Mouse (Mus musculus): ENCODE measurements around the gene Lrrc52. TPM values are rescaled to one million over a fixed set of nuclear protein-coding genes. Genes with fewer than 3 reads are reported as not detected.

Gene Lrrc52
- total and polyA plus RNA-seq, 2 experiments from 2014 or later: not detected

DNA sequence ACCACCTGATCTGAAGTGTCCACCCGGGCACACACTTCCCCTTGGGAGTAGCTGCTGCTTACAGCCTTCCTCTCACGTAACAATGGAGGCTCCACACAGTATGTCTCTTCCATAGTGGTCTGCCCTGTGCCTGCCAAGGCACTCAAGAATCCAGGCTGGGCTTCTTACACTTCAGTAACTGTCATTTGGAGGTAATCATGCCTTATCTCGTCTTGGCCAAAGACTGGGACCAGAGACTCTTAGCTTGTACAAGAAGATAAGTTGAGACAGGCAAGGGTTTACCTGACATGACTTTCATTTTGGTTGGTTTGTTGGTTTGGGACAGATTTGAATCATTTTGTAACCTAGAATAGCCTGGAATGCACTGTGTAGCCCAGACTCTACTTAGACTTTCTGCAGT is 13.5 kb downstream of the Lrrc52 start:
- no peak overlapping the region for H3K9ac ChIP-seq
- H3K27me3 ChIP-seq (ENCODE audit: insufficient read depth, low read length): no peaks in the 10 kb centered on the region
- TF ChIP-seq CTCF (IDR thresholded peaks at IDR 0.05; ENCODE audit: low read depth): no peak
- no peaks in the 10 kb centered on the region for H3K36me3 ChIP-seq (ENCODE audit: insufficient read depth)
- no peak overlapping the region for H3K4me2 ChIP-seq (ENCODE audit: low read depth)
- WGBS: 87% methylated on average over 3 of the region's 3 CpGs
- H3K4me1 ChIP-seq (ENCODE audit: insufficient read depth): no peaks in the 10 kb centered on the region
- no peak overlapping the region for H3K4me3 ChIP-seq (ENCODE audit: low read depth, low read length)
- DNase-seq (no peak), ATAC-seq (no peak)
- H3K9me3 ChIP-seq (ENCODE audit: low read length): no peaks in the 10 kb centered on the region
- no peak overlapping the region for H3K27ac ChIP-seq (ENCODE audit: low read depth, low read length)

DNA sequence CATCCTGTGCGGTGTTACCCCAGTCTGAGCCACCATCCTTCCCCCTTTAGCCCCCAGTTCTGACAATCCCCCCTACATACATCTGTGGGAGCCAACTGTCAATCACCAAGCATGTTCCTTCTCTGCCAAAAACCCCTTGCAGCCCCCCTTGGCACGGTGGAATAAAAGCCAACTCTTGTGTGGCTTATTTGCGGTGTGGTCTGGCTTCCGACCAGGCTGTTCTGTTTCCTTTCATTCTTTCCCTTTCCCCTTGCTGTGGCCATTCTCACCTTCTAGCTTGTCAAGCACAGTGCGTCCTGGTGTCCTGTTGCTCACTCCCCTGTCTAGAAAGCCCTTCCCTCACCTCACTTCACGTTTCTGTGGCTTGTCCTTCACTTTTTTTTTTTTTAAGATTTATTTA is 14.1 kb downstream of the Lrrc52 start:
- ATAC-seq: no peak
- no peak overlapping the region for H3K9ac ChIP-seq

DNA sequence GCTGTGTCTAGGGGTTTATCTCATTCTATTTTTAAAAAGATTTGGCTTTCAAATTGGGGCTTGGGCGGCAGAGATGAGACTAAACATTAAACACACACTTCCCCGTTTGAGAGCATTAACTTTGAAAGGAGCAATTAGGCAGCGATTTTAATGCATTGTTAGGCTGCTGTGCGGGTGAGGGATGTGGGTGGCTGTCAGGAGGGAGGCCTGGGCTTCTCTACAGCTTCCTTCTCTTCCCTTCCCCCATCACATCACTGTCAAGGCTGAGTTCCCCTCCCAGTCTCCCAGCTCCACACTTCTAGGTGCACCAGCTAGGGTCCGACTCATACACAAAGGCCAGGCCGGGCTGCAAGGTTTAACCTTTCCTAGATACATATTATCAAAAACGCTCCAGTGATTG is 18.0 kb downstream of the Lrrc52 start:
- Histone ChIP-seq H3K9ac (no peak overlapping the region), H3K4me2 (ENCODE audit: low read depth) (no peak overlapping the region), H3K36me3 (ENCODE audit: insufficient read depth) (no peaks in the 10 kb centered on the region), H3K4me3 (ENCODE audit: low read depth, low read length) (no peak overlapping the region), H3K27ac (ENCODE audit: low read depth, low read length) (peak overlapping the region; percentile 58), H3K27me3 (ENCODE audit: insufficient read depth, low read length) (no peaks in the 10 kb centered on the region), H3K4me1 (ENCODE audit: insufficient read depth) (no peaks in the 10 kb centered on the region), H3K9me3 (ENCODE audit: low read length) (no peaks in the 10 kb centered on the region)
- DNase-seq (no peak), ATAC-seq (peak; percentile 93)
- TF ChIP-seq CTCF (IDR thresholded peaks at IDR 0.05; ENCODE audit: low read depth): no peak
- 28% methylated on average over 7 of the region's 7 CpGs for WGBS

More for the DNA sequence above, 14.1 kb downstream of the Lrrc52 start:
- H3K9me3 ChIP-seq (ENCODE audit: low read length): no peaks in the 10 kb centered on the region
- no peak overlapping the region for H3K4me2 ChIP-seq (ENCODE audit: low read depth)
- DNase-seq: no peak
- no peak overlapping the region for H3K4me3 ChIP-seq (ENCODE audit: low read depth, low read length)
- H3K4me1 ChIP-seq (ENCODE audit: insufficient read depth): no peaks in the 10 kb centered on the region
- no peaks in the 10 kb centered on the region for H3K27me3 ChIP-seq (ENCODE audit: insufficient read depth, low read length)
- no peak for TF ChIP-seq CTCF (IDR thresholded peaks at IDR 0.05; ENCODE audit: low read depth)
- no peaks in the 10 kb centered on the region for H3K36me3 ChIP-seq (ENCODE audit: insufficient read depth)
- H3K27ac ChIP-seq (ENCODE audit: low read depth, low read length): no peak overlapping the region
- 48% methylated on average over 6 of the region's 6 CpGs for WGBS

GRCm38 (mm10) chr1:167448088-167448487 is 18.5 kb downstream of the Lrrc52 start:
- 60% methylated on average over 6 of the region's 6 CpGs for WGBS
- H3K27ac ChIP-seq (ENCODE audit: low read depth, low read length): peak overlapping the region; percentile 58

GRCm38 (mm10) chr1:167446516-167446915 is 20.1 kb downstream of the Lrrc52 start:
- no peak for ATAC-seq
- 79% methylated on average over 6 of the region's 6 CpGs for WGBS

More at GRCm38 (mm10) chr1:167448088-167448487, 18.5 kb downstream of the Lrrc52 start:
- ATAC-seq (peak; percentile 28; the same call in 1 of the 2 replicates), DNase-seq (no peak)
- H3K9me3 ChIP-seq (ENCODE audit: low read length): no peaks in the 10 kb centered on the region
- no peak overlapping the region for H3K9ac ChIP-seq
- TF ChIP-seq CTCF (IDR thresholded peaks at IDR 0.05; ENCODE audit: low read depth): peak; percentile 43
- H3K36me3 ChIP-seq (ENCODE audit: insufficient read depth): no peaks in the 10 kb centered on the region
- no peak overlapping the region for H3K4me3 ChIP-seq (ENCODE audit: low read depth, low read length)
- no peaks in the 10 kb centered on the region for H3K4me1 ChIP-seq (ENCODE audit: insufficient read depth)
- no peaks in the 10 kb centered on the region for H3K27me3 ChIP-seq (ENCODE audit: insufficient read depth, low read length)
- no peak overlapping the region for H3K4me2 ChIP-seq (ENCODE audit: low read depth)

DNA sequence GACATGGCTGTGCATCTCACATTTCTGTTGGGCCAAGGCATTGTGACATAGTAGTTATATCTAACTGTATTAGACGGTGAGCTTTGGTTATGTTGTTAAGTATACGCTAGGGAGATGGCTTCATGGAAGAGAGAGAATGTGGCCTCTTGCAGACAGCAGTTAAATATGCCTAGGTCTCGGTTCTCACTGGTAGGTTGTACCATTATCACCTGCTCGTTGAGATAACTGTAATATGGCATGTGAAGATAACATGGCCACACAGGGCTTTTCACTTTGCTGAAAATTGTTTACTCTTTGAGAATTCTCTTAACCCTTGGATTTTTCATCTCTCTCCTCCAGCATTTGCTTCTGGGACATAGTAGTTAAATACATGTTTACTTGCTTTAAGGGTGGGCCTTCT is 21.4 kb downstream of the Lrrc52 start:
- no peak overlapping the region for H3K4me3 ChIP-seq (ENCODE audit: low read depth, low read length)
- no peak for TF ChIP-seq CTCF (IDR thresholded peaks at IDR 0.05; ENCODE audit: low read depth)
- H3K9me3 ChIP-seq (ENCODE audit: low read length): no peaks in the 10 kb centered on the region
- no peak overlapping the region for H3K4me2 ChIP-seq (ENCODE audit: low read depth)
- no peak overlapping the region for H3K9ac ChIP-seq
- no peak for DNase-seq
- no peaks in the 10 kb centered on the region for H3K27me3 ChIP-seq (ENCODE audit: insufficient read depth, low read length)
- ATAC-seq: no peak
- no peaks in the 10 kb centered on the region for H3K36me3 ChIP-seq (ENCODE audit: insufficient read depth)
- no peak overlapping the region for H3K27ac ChIP-seq (ENCODE audit: low read depth, low read length)
- no peaks in the 10 kb centered on the region for H3K4me1 ChIP-seq (ENCODE audit: insufficient read depth)
- WGBS: 91% methylated on average over 4 of the region's 4 CpGs

More at GRCm38 (mm10) chr1:167446516-167446915, 20.1 kb downstream of the Lrrc52 start:
- TF ChIP-seq CTCF (IDR thresholded peaks at IDR 0.05; ENCODE audit: low read depth): no peak
- H3K4me1 ChIP-seq (ENCODE audit: insufficient read depth): no peaks in the 10 kb centered on the region
- no peak overlapping the region for H3K4me3 ChIP-seq (ENCODE audit: low read depth, low read length)
- H3K9ac ChIP-seq: no peak overlapping the region
- H3K9me3 ChIP-seq (ENCODE audit: low read length): no peaks in the 10 kb centered on the region
- H3K4me2 ChIP-seq (ENCODE audit: low read depth): no peak overlapping the region
- H3K27ac ChIP-seq (ENCODE audit: low read depth, low read length): no peak overlapping the region
- no peaks in the 10 kb centered on the region for H3K27me3 ChIP-seq (ENCODE audit: insufficient read depth, low read length)
- no peaks in the 10 kb centered on the region for H3K36me3 ChIP-seq (ENCODE audit: insufficient read depth)
- no peak for DNase-seq

GRCm38 (mm10) chr1:167438231-167438885 is 28.2 kb downstream of the Lrrc52 start:
- TF ChIP-seq CTCF (IDR thresholded peaks at IDR 0.05; ENCODE audit: low read depth): no peak
- Histone ChIP-seq H3K4me1 (ENCODE audit: insufficient read depth) (no peaks in the 10 kb centered on the region), H3K9me3 (ENCODE audit: low read length) (no peaks in the 10 kb centered on the region), H3K9ac (no peak overlapping the region), H3K27ac (ENCODE audit: low read depth, low read length) (no peak overlapping the region), H3K4me3 (ENCODE audit: low read depth, low read length) (no peak overlapping the region), H3K4me2 (ENCODE audit: low read depth) (no peak overlapping the region), H3K36me3 (ENCODE audit: insufficient read depth) (no peaks in the 10 kb centered on the region), H3K27me3 (ENCODE audit: insufficient read depth, low read length) (no peaks in the 10 kb centered on the region)
- DNase-seq (no peak), ATAC-seq (no peak)
- 53% methylated on average over 9 of the region's 9 CpGs for WGBS

Measured in forebrain, postnatal 0 days (tissue).